Mouse (Mus musculus): ENCODE results near the gene Tapbp. TPM values are rescaled to one million over a fixed set of nuclear protein-coding genes. Genes with fewer than 3 reads are reported as not detected.
"Not testable (repeated sequence)": the region's sequence is repeated elsewhere in the genome, so short reads cannot be mapped to it uniquely, and the experiment has no call there.

Gene Tapbp
- polyA plus RNA-seq, 1 experiment from 2014 or later, result 47.9 TPM

DNA sequence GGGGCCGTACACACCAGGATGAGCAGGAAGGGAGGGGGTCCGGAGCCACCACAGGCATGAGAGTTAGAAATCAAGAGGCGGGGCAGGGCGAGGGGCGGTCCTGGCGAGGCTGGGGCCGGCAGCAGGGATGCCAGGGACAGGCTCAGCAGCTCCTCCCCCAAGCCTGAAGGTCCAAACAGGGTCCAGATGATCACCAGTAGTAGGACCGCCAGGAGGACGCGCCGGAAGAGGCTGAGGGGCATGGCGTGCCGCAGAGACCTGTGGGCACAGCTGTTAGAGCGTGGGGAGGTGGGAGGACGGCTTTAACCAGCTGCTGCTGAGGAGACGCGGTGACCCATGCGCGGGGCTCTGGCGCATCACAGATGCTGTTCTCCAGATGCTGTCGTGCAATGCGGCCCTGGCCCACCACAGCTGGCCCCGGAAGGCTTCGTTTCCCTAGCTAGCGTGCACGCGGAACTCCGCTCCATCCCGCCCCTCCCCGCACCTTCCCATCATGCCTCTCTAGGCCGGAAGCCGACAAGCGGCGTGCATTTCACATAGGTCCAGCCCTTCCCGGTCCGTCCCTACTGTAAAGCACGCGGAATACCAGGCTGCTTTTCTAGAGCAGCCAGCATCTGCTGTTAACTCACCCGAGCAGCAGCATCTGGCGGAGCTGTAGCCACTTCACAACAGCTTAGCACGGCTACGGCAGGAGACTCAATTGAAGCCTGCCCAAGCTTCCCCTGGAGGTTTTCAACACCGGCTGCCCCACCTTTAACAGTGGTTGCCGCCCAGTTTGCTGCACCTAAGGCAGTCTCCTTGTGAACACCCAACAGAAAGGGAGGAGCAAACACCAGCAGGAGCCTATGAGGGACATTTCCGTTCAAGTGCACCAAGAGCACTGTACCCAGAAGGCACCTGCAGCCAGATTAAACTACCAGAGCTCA, 35.6 kb downstream of the Tapbp start, which contains the start of gene B3galt4:
B3galt4 (minus strand) TSS at position 468 of the 926 bp plus-strand sequence.
- peak within 1 kb of the TSS; percentile 41 for H3K4me3 ChIP-seq (ENCODE audit: low read depth, low read length)
- H3K9me3 ChIP-seq (ENCODE audit: control insufficient read depth, low read depth, low read length), result no peaks in the 10 kb centered on the region
- peak within 1 kb of the TSS; percentile 53 for H3K9ac ChIP-seq (replicated peaks; ENCODE audit: low read depth, low read length)
- no peaks in the 10 kb centered on the region for H3K27me3 ChIP-seq (ENCODE audit: control insufficient read depth, insufficient read depth, low read length)
- under 1% methylated on average over 45 of the region's 45 CpGs for WGBS
- H3K36me3 ChIP-seq (ENCODE audit: control insufficient read depth, insufficient read depth, low read length), result peaks cover 36% of the 10 kb centered on the region
- ATAC-seq (ENCODE audit: insufficient number of reproducible peaks, insufficient read depth, low FRiP score, low read depth), result peak; percentile 83
- peak within 1 kb of the TSS; percentile 86 for H3K27ac ChIP-seq (ENCODE audit: low read length)
- peak within 1 kb of the TSS; percentile 83 for H3K4me2 ChIP-seq (replicated peaks; ENCODE audit: low read depth, low read length)
- H3K4me1 ChIP-seq (ENCODE audit: control insufficient read depth, insufficient read depth, low read length), result peaks cover 34% of the 10 kb centered on the region; the same call in 1 of the 2 replicates

DNA sequence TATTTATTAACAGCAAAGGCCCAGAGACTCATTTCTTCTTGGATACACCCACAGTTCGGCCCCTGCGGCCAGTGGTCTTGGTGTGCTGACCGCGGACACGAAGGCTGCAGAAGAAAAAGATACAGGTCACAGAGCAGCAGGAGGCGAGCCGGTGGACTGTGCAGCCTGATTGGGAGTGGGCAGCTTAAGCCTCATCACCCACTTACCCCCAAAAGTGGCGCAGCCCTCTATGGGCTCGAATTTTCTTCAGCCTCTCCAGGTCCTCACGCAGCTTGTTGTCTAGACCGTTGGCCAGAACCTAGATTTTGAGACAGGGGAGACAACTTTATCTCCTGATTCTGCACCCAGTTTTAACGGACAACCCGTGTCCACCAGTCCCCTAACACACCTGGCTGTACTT, 36.3 kb downstream of the Tapbp start:
- Histone ChIP-seq H3K36me3 (ENCODE audit: control insufficient read depth, insufficient read depth, low read length) (peaks cover 31% of the 10 kb centered on the region), H3K4me1 (ENCODE audit: control insufficient read depth, insufficient read depth, low read length) (peaks cover 39% of the 10 kb centered on the region; the same call in 1 of the 2 replicates), H3K9ac (replicated peaks; ENCODE audit: low read depth, low read length) (peak overlapping the region; percentile 53; the same call in 1 of the 2 replicates), H3K4me2 (replicated peaks; ENCODE audit: low read depth, low read length) (peak overlapping the region; percentile 83), H3K27ac (ENCODE audit: low read length) (peak overlapping the region; percentile 86; the same call in 1 of the 2 replicates)
- not testable (repeated sequence) for H3K4me3 ChIP-seq (ENCODE audit: low read depth, low read length); H3K27me3 ChIP-seq (ENCODE audit: control insufficient read depth, insufficient read depth, low read length); ATAC-seq (ENCODE audit: insufficient number of reproducible peaks, insufficient read depth, low FRiP score, low read depth); H3K9me3 ChIP-seq (ENCODE audit: control insufficient read depth, low read depth, low read length)
- 72% methylated on average over 13 of the region's 13 CpGs for WGBS

DNA sequence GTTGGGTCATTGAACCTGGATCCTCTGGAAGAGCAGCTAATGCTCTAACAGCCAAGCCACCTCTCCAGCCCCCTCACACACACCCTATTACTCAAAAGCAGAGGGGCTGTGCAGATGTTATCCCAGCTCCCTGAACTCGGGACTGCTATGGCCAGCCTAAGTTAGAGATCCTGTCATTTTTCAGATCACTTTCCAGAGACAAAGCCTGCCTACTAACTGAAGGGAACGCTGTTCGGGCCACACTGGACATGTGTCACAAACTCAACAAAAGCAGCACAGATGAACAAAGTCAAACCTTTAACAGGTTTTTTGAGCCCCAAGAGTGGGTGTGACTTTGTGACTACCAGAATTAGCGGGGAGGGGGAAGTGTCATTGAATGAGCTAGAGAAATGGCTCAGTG, 37.2 kb downstream of the Tapbp start:
- Histone ChIP-seq H3K9me3 (ENCODE audit: control insufficient read depth, low read depth, low read length) (no peaks in the 10 kb centered on the region), H3K4me2 (replicated peaks; ENCODE audit: low read depth, low read length) (no peak overlapping the region), H3K27me3 (ENCODE audit: control insufficient read depth, insufficient read depth, low read length) (no peaks in the 10 kb centered on the region), H3K9ac (replicated peaks; ENCODE audit: low read depth, low read length) (no peak overlapping the region; the same call in 1 of the 2 replicates), H3K27ac (ENCODE audit: low read length) (no peak overlapping the region), H3K4me3 (ENCODE audit: low read depth, low read length) (no peak overlapping the region), H3K4me1 (ENCODE audit: control insufficient read depth, insufficient read depth, low read length) (peaks cover 39% of the 10 kb centered on the region; the same call in 1 of the 2 replicates), H3K36me3 (ENCODE audit: control insufficient read depth, insufficient read depth, low read length) (peaks cover 31% of the 10 kb centered on the region)
- WGBS, result 78% methylated on average over 4 of the region's 4 CpGs
- no peak for ATAC-seq (ENCODE audit: insufficient number of reproducible peaks, insufficient read depth, low FRiP score, low read depth)

DNA sequence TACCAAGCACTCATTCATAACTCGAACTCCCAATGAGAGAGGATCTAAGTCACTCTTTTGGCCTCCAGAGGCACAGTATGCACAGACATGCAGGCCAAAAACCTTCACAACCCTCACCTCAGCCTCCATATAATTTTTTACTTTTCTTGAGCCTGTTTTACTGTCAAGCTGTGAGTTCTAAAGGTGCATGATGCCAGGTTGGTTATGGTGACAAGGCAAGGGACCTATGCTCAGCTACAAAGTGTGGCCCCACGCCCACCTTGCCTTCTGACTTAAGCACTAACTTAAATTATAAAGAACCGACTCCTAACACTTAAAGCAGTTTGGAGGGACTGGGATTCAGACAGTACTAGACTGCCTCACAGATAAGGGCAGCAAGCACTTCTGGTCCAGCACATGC, 37.6 kb downstream of the Tapbp start:
- ATAC-seq (ENCODE audit: insufficient number of reproducible peaks, insufficient read depth, low FRiP score, low read depth), result no peak
- peaks cover 39% of the 10 kb centered on the region; the same call in 1 of the 2 replicates for H3K4me1 ChIP-seq (ENCODE audit: control insufficient read depth, insufficient read depth, low read length)

DNA sequence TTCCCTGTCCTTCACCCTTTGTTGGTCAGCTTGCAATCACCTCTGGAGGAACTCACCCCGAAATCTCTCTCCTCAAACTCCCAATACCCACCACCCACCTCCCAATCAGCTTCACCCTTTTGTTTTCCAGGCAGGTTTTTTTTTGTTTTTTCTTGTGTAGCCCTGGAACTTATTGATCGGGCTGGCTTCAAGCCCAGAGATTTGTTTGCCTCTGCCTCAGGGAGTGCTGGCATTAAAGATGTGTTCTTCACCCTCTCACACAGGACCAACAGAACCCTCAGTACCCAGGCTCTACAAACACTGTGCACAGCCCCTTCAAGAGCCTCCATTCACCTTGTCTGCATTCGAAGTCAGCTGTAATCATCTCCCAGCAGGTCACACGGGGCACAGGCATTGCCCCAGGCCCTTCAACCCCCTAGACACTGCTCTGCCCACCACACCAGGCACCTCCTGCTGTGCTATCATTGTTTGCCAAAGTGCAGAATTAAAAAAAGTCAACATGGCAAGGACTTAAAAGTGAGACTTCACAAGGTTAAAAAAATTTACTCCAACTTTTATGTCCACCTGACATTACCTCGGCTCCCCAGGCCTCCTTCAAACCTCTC, 38.4 kb downstream of the Tapbp start:
- Histone ChIP-seq H3K9ac (replicated peaks; ENCODE audit: low read depth, low read length) (peak overlapping the region; percentile 97), H3K27ac (ENCODE audit: low read length) (peak overlapping the region; percentile 94), H3K9me3 (ENCODE audit: control insufficient read depth, low read depth, low read length) (no peaks in the 10 kb centered on the region), H3K27me3 (ENCODE audit: control insufficient read depth, insufficient read depth, low read length) (no peaks in the 10 kb centered on the region), H3K36me3 (ENCODE audit: control insufficient read depth, insufficient read depth, low read length) (peaks cover 27% of the 10 kb centered on the region), H3K4me3 (ENCODE audit: low read depth, low read length) (peak overlapping the region; percentile 99), H3K4me2 (replicated peaks; ENCODE audit: low read depth, low read length) (peak overlapping the region; percentile 100), H3K4me1 (ENCODE audit: control insufficient read depth, insufficient read depth, low read length) (peaks cover 39% of the 10 kb centered on the region; the same call in 1 of the 2 replicates)
- no peak for ATAC-seq (ENCODE audit: insufficient number of reproducible peaks, insufficient read depth, low FRiP score, low read depth)
- 34% methylated on average over 5 of the region's 5 CpGs for WGBS

More for the DNA sequence above, 37.6 kb downstream of the Tapbp start:
- WGBS, result 79% methylated on average over 3 of the region's 3 CpGs
- Histone ChIP-seq H3K9ac (replicated peaks; ENCODE audit: low read depth, low read length) (0 out of 2 replicates have a peak overlapping the region, but pooled peaks have one; percentile 6), H3K36me3 (ENCODE audit: control insufficient read depth, insufficient read depth, low read length) (peaks cover 31% of the 10 kb centered on the region), H3K9me3 (ENCODE audit: control insufficient read depth, low read depth, low read length) (no peaks in the 10 kb centered on the region), H3K4me2 (replicated peaks; ENCODE audit: low read depth, low read length) (0 out of 2 replicates have a peak overlapping the region, but pooled peaks have one; percentile 100), H3K4me3 (ENCODE audit: low read depth, low read length) (no peak overlapping the region; the same call in 1 of the 2 replicates), H3K27me3 (ENCODE audit: control insufficient read depth, insufficient read depth, low read length) (no peaks in the 10 kb centered on the region), H3K27ac (ENCODE audit: low read length) (no peak overlapping the region)

DNA sequence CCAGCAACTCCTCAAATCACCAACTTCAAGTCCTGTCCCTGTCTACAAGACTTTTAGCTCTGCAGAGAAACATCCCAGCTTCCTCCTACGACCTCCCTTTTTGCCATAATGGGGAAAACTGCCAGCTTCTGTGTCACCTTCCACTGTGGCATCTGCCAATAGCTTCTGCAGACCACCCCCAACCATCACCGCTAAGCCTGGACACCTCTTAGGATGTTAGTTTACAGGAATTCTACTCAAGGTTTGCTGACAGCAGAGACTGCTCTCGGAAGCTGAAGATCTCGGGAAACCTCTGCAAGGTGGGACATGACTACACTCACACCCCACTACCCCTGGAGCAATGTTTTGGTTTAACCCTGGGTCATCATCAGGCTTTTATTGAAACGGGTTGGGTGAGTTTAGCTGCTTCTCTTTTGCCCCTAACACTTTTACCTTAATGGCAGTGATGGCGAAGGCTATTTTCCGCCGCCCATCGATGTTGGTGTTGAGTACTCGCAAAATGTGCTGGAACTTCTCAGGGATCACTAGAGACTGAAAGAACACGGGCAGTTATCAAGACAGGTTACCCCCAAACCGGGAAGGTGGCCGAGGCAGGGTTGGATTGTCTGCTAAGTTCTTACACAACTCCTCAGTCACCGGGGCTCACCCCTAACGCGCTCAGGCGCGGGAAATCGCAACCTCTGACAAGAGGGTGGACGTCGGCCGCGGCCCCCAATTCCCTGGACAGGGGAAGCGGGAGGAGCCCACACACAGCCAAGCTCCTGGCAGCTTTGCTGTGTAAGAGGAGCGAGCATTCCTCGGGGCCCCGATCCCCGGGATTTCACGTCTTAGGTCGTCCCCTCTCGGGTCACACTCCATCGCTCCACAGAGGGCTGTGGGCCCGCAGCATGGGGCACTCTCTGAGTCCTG, 39.2 kb downstream of the Tapbp start:
- H3K9ac ChIP-seq (replicated peaks; ENCODE audit: low read depth, low read length), result peak overlapping the region; percentile 97
- ATAC-seq (ENCODE audit: insufficient number of reproducible peaks, insufficient read depth, low FRiP score, low read depth), result no peak
- H3K4me2 ChIP-seq (replicated peaks; ENCODE audit: low read depth, low read length), result peak overlapping the region; percentile 100
- 1% methylated on average over 33 of the region's 33 CpGs for WGBS
- H3K9me3 ChIP-seq (ENCODE audit: control insufficient read depth, low read depth, low read length), result no peaks in the 10 kb centered on the region
- H3K27ac ChIP-seq (ENCODE audit: low read length), result peak overlapping the region; percentile 94
- H3K4me1 ChIP-seq (ENCODE audit: control insufficient read depth, insufficient read depth, low read length), result peaks cover 33% of the 10 kb centered on the region; the same call in 1 of the 2 replicates
- H3K36me3 ChIP-seq (ENCODE audit: control insufficient read depth, insufficient read depth, low read length), result peaks cover 34% of the 10 kb centered on the region
- H3K4me3 ChIP-seq (ENCODE audit: low read depth, low read length), result peak overlapping the region; percentile 99
- no peaks in the 10 kb centered on the region for H3K27me3 ChIP-seq (ENCODE audit: control insufficient read depth, insufficient read depth, low read length)

DNA sequence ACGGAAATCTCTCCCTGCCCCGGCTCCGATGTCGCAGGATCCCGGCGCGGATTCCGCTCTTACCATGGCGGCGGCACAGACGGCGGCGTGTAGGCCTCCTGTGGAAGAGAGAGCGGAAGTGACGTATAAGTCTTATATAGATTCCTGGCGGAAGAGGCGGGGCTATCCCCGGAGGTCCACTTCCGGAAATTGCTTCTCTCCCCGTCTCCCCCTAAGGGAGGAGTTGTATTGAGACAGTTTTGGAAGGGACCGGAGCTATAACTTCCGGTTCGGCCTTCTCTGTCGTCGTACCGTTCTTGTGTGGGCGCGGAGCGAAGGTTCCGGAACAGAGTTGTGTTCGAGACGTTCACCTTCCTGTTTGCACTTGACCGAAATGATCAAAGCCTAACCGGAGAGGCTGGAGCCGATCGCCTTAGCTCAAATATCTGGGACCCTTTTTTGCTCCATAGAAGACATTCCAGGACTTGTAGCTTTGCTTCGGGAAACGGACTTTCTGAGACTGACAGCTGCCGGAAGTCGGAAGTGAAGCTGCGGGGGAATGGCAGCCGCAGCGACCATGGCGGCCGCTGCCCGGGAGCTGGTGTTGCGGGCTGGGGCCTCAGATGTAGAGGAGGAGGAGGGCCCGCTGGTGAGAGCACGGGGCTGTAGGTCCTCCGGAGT, 40.0 kb downstream of the Tapbp start, which contains the start of the genes Vps52 and Rps18:
Vps52 (plus strand) TSS at position 258 of the 660 bp plus-strand sequence.
Rps18 (minus strand) TSS at position 447 of the 660 bp plus-strand sequence.
- H3K27me3 ChIP-seq (ENCODE audit: control insufficient read depth, insufficient read depth, low read length), result no peaks in the 10 kb centered on the region
- WGBS, result under 1% methylated on average over 50 of the region's 50 CpGs
- peak within 1 kb of the TSS; percentile 97 for H3K9ac ChIP-seq (replicated peaks; ENCODE audit: low read depth, low read length)
- peak; percentile 89 for ATAC-seq (ENCODE audit: insufficient number of reproducible peaks, insufficient read depth, low FRiP score, low read depth)
- H3K27ac ChIP-seq (ENCODE audit: low read length), result peak within 1 kb of the TSS; percentile 94
- H3K4me3 ChIP-seq (ENCODE audit: low read depth, low read length), result peak within 1 kb of the TSS; percentile 99
- peak within 1 kb of the TSS; percentile 100 for H3K4me2 ChIP-seq (replicated peaks; ENCODE audit: low read depth, low read length)
- peaks cover 30% of the 10 kb centered on the region; the same call in 1 of the 2 replicates for H3K4me1 ChIP-seq (ENCODE audit: control insufficient read depth, insufficient read depth, low read length)
- H3K9me3 ChIP-seq (ENCODE audit: control insufficient read depth, low read depth, low read length), result no peaks in the 10 kb centered on the region
- peaks cover 35% of the 10 kb centered on the region for H3K36me3 ChIP-seq (ENCODE audit: control insufficient read depth, insufficient read depth, low read length)
